Mouse (Mus musculus) midbrain, embryonic 12.5 days (tissue): ENCODE results near the gene Krt77. TPM values are rescaled to one million over a fixed set of nuclear protein-coding genes. Genes with fewer than 3 reads are reported as not detected.

ENCODE experiments used
- ATAC-seq: fragments of 200-750 bp; cut with Nextera tagmentation; 2 replicates; pipeline ENCODE4 v1.8.0; 2017; ENCODE audit warnings: low read depth, moderate TSS enrichment, moderate library complexity; ENCODE audit not compliant: low FRiP score
- H3K27ac ChIP-seq: fragments of 300-500 bp; sonication (generic); replicated peaks from 2 replicates; pipeline ENCODE4 v1.5.1; 2016; ENCODE audit warnings: mild to moderate bottlenecking
- H3K27me3 ChIP-seq: fragments of 300-500 bp; sonication (generic); 2 replicates; pipeline ENCODE4 v1.6.1; 2016; ENCODE audit warnings: mild to moderate bottlenecking
- H3K36me3 ChIP-seq: fragments of 300-500 bp; sonication (generic); 2 replicates; pipeline ENCODE4 v1.6.1; 2016
- H3K4me1 ChIP-seq: fragments of 300-500 bp; sonication (generic); 2 replicates; pipeline ENCODE4 v1.6.1; 2016
- H3K4me2 ChIP-seq: fragments of 300-500 bp; sonication (generic); replicated peaks from 2 replicates; pipeline ENCODE4 v1.6.1; 2016; ENCODE audit warnings: mild to moderate bottlenecking, moderate library complexity
- H3K4me3 ChIP-seq: fragments of 300-500 bp; sonication (generic); 2 replicates; pipeline ENCODE4 v1.5.1; 2016; ENCODE audit warnings: mild to moderate bottlenecking
- H3K9ac ChIP-seq: fragments of 300-500 bp; sonication (generic); replicated peaks from 2 replicates; pipeline ENCODE4 v1.6.1; 2016; ENCODE audit warnings: mild to moderate bottlenecking, moderate library complexity
- H3K9me3 ChIP-seq: fragments of 300-500 bp; sonication (generic); 2 replicates; pipeline ENCODE4 v1.6.1; 2016; ENCODE audit warnings: mild to moderate bottlenecking
- WGBS: fragments of 180-500 bp; shearing (Covaris S2); methylation state at CpG from one replicate; pipeline ENCODE4 v1.1.7; 2016; 5-methylcytosine and 5-hydroxymethylcytosine counted together
- polyA plus RNA-seq: library from polyadenylated mRNA; unstranded; fragments of >200 nt; fragmentation: Nextera tagmentation; extraction: Ambion mirVana; gene quantifications from 2 replicates; pipeline ENCODE4 v1.2.1, GENCODE M21; 2016

Krt77 gene
- polyA plus RNA-seq, 1 experiment from 2014 or later: not detected

DNA sequence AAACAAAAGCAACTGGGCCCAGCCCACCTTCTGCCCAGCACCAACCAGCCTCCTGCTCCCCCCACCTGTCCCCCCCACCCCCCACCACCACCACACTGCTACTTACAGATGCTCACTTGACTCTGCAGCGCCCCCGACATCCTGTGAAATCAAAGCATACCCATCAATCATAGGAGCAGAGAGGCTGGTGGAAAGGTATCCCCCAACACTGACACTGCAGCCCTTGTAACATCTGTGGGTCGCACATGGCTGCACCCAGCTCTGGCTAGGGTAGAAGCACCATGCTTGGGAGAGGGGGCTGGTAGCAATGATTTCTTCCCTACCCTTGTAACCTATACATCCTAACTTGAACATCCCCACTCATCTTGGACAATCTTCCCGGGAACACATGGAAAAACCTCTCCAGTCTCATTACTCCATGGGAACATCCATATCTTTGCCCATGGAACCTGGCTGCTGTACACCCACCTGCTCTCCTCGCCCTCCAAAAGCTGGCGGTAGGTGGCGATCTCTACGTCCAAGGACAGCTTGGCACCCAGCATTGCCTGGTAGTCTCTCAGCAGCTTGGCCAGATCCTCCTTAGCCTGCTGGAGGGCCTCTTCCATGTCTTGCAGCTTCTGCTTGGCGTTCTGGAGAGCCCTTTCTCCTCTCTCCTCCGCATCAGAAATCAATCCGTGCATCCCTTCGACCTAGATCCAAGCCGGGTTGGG, 8.9 kb downstream of the Krt77 start:
- 57% methylated on average over 13 of the region's 13 CpGs for WGBS
- no peak for ATAC-seq
- peaks cover 17% of the 10 kb centered on the region; the same call in 1 of the 2 replicates for H3K4me1 ChIP-seq
- H3K27ac ChIP-seq: no peak overlapping the region
- peak overlapping the region; percentile 47; the same call in 1 of the 2 replicates for H3K4me3 ChIP-seq
- H3K27me3 ChIP-seq: peaks cover 50% of the 10 kb centered on the region
- H3K36me3 ChIP-seq: no peaks in the 10 kb centered on the region
- H3K9me3 ChIP-seq: no peaks in the 10 kb centered on the region
- peak overlapping the region; percentile 75 for H3K4me2 ChIP-seq
- peak overlapping the region; percentile 40; the same call in 1 of the 2 replicates for H3K9ac ChIP-seq

- Histone ChIP-seq H3K9ac (peak overlapping the region; percentile 40), H3K4me2 (peak overlapping the region; percentile 75), H3K27ac (no peak overlapping the region), H3K27me3 (peaks cover 54% of the 10 kb centered on the region), H3K4me3 (peak overlapping the region; percentile 47), H3K9me3 (no peaks in the 10 kb centered on the region), H3K4me1 (peaks cover 17% of the 10 kb centered on the region; the same call in 1 of the 2 replicates), H3K36me3 (no peaks in the 10 kb centered on the region)
- 1% methylated on average over 32 of the region's 33 CpGs for WGBS
- peak; percentile 27; the same call in 1 of the 2 replicates for ATAC-seq
Observed at GRCm38 (mm10) chr15:101859735-101860170, 9.8 kb downstream of the Krt77 start.

DNA sequence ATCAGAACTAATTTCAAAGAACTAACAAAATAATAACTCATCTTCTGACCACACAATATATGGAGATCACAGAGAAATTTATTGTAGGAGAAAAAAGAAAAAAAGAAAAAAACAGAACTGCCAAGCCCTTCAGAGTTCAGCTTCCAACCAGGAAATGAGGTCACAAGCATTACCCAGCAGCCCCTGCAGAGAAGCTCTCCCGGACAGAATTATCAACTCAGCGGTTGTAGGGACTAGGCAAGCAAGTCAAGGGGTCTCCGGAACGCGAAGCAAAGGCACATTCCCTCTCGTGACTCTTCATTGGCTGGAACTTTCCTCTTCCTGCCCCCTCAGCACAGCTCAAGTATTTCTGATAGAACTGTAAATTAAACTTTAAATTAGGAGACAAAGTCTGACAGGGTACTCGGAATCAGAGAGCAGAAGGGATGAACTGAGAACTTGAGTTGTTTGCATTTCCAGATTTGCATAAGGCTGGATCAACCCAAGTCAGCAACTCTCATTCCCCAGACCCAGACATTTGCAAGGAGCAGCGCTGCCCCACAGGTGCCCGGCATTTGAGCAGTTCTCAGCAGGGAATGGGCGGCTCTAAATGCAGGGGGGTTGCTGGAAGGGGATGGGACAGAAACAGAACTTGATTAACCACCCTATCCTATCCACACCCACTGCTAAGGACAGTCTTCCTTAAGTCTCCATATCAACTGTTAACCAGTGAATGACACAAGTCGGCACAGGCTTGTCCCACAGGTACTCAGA, 10.7 kb downstream of the Krt77 start:
- WGBS: 7% methylated on average over 11 of the region's 11 CpGs
- H3K36me3 ChIP-seq: no peaks in the 10 kb centered on the region
- no peak overlapping the region for H3K27ac ChIP-seq
- peaks cover 54% of the 10 kb centered on the region for H3K27me3 ChIP-seq
- peaks cover 23% of the 10 kb centered on the region; the same call in 1 of the 2 replicates for H3K4me1 ChIP-seq
- no peak for ATAC-seq
- H3K4me2 ChIP-seq: peak overlapping the region; percentile 75
- no peak overlapping the region for H3K4me3 ChIP-seq
- no peak overlapping the region for H3K9ac ChIP-seq
- no peaks in the 10 kb centered on the region for H3K9me3 ChIP-seq

GRCm38 (mm10) chr15:101856696-101857095, 12.8 kb downstream of the Krt77 start:
- Histone ChIP-seq H3K36me3 (no peaks in the 10 kb centered on the region), H3K9ac (no peak overlapping the region), H3K27me3 (peaks cover 59% of the 10 kb centered on the region), H3K4me3 (no peak overlapping the region), H3K4me1 (peaks cover 28% of the 10 kb centered on the region; the same call in 1 of the 2 replicates), H3K27ac (no peak overlapping the region), H3K9me3 (no peaks in the 10 kb centered on the region), H3K4me2 (no peak overlapping the region)
- 51% methylated on average over 5 of the region's 5 CpGs for WGBS
- no peak for ATAC-seq

DNA sequence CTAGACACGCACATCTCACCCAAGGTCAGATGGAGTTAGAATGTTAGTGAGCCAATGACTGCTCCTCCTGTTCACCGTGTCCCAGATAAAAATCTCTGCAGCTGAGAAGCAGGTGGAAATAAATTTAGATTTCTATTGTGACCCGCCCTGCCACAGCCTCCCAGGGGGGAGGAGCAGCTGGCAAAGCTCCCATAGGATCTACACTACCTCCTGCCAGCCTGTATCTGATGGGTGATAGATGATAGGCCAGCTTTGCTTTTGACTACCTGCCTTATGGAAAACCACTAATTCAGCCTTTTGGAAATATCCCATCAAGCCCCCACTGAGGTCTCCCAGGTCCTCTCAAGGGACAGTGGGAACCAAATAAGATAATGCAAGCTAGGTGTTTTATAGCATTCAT, 13.8 kb downstream of the Krt77 start:
- Histone ChIP-seq H3K4me1 (peaks cover 28% of the 10 kb centered on the region; the same call in 1 of the 2 replicates), H3K27ac (no peak overlapping the region), H3K9ac (no peak overlapping the region), H3K4me3 (no peak overlapping the region), H3K9me3 (no peaks in the 10 kb centered on the region), H3K27me3 (peaks cover 49% of the 10 kb centered on the region), H3K4me2 (no peak overlapping the region), H3K36me3 (no peaks in the 10 kb centered on the region)
- no peak for ATAC-seq
- WGBS: 80% methylated on average over 3 of the region's 3 CpGs

DNA sequence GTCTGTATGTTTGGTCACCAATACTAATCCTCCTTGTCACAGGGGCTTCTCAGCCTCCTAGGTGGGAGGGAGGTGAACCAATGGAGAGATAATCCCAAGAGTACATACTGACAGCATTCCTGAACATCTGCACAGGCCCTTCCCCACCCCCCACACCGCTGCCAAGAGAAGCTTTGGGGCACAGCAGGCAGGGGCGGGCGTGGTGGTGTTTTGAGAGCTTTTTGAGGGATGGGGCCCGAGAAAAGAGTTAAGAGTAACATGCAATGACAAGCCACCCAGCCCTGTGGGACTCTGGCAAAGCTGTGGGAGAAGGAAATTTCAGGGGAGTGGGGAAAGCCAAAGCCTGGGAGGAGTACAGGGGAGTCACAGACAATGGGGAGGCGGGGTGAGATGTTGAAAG, 15.2 kb downstream of the Krt77 start:
- no peaks in the 10 kb centered on the region for H3K9me3 ChIP-seq
- H3K9ac ChIP-seq: no peak overlapping the region
- WGBS: 8% methylated on average over 5 of the region's 5 CpGs
- peaks cover 40% of the 10 kb centered on the region for H3K27me3 ChIP-seq
- H3K27ac ChIP-seq: no peak overlapping the region
- H3K4me2 ChIP-seq: no peak overlapping the region
- peaks cover 18% of the 10 kb centered on the region; the same call in 1 of the 2 replicates for H3K4me1 ChIP-seq
- no peak overlapping the region for H3K4me3 ChIP-seq
- H3K36me3 ChIP-seq: no peaks in the 10 kb centered on the region
- no peak for ATAC-seq

DNA sequence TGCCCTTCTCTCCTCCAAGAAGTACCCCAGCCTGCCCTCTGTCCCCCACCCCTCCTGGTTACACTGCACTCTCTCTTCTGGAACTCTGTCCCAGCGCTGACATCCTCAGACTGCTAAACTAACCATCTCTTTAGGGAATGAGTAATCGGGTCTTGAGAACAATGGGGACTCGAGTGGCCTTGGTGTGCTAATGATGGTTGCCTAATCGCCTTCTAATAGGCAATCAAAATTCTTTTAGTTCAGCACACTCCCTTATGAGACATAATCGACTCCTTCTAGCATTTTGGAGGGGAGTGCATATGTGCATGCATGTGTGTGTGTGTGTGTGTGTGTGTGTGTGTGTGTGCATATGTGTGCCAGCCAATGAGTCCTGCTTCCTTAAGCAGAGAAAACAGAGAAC, 16.9 kb downstream of the Krt77 start:
- H3K27me3 ChIP-seq: peaks cover 33% of the 10 kb centered on the region; the same call in 1 of the 2 replicates
- H3K9me3 ChIP-seq: no peaks in the 10 kb centered on the region
- H3K36me3 ChIP-seq: no peaks in the 10 kb centered on the region
- H3K4me1 ChIP-seq: peaks cover 11% of the 10 kb centered on the region; the same call in 1 of the 2 replicates
- no peak overlapping the region for H3K9ac ChIP-seq
- 46% methylated on average over 5 of the region's 5 CpGs for WGBS
- H3K27ac ChIP-seq: no peak overlapping the region
- H3K4me3 ChIP-seq: no peak overlapping the region
- H3K4me2 ChIP-seq: no peak overlapping the region
- ATAC-seq: no peak

DNA sequence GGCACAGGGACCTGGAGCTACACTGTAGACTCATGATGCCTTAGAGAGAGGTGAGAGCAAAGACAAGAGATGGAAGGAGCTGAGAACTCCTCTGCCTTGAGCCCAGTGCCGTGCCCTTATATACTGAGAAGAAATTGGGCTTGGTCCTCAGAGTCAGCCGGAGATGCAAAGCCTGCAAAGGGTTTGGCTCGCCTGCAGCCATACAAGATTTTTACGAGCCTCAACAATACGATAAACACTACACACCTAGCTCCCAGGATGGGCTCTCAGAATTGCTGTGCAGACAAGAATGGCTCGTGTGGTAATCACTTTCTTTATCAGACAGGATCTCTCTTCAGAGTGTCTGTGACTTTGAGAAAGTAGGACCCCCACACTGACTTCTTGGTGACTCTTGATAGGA, 18.8 kb downstream of the Krt77 start, which contains the start of gene Krt1:
TSS of gene Krt1 (minus strand) at position 101 of the 400 bp plus-strand sequence.
- H3K4me1 ChIP-seq: peaks cover 15% of the 10 kb centered on the region
- 89% methylated on average over 6 of the region's 6 CpGs for WGBS
- H3K27me3 ChIP-seq: peaks cover 34% of the 10 kb centered on the region; the same call in 1 of the 2 replicates

GRCm38 (mm10) chr15:101845971-101846403, 23.5 kb downstream of the Krt77 start:
- peak; percentile 72 for ATAC-seq
- Histone ChIP-seq H3K9me3 (no peaks in the 10 kb centered on the region), H3K27ac (peak overlapping the region; percentile 65), H3K36me3 (no peaks in the 10 kb centered on the region), H3K4me2 (peak overlapping the region; percentile 72), H3K4me1 (peaks cover 10% of the 10 kb centered on the region; the same call in 1 of the 2 replicates), H3K4me3 (peak overlapping the region; percentile 56), H3K9ac (peak overlapping the region; percentile 75), H3K27me3 (peaks cover 30% of the 10 kb centered on the region)
- WGBS: under 1% methylated on average over 36 of the region's 37 CpGs

More for the DNA sequence above, 18.8 kb downstream of the Krt77 start, which contains the start of gene Krt1:
- no peak within 1 kb of the TSS for H3K9ac ChIP-seq
- H3K9me3 ChIP-seq: no peaks in the 10 kb centered on the region
- H3K27ac ChIP-seq: no peak within 1 kb of the TSS
- no peak for ATAC-seq
- H3K36me3 ChIP-seq: no peaks in the 10 kb centered on the region
- H3K4me2 ChIP-seq: no peak within 1 kb of the TSS
- H3K4me3 ChIP-seq: no peak within 1 kb of the TSS

DNA sequence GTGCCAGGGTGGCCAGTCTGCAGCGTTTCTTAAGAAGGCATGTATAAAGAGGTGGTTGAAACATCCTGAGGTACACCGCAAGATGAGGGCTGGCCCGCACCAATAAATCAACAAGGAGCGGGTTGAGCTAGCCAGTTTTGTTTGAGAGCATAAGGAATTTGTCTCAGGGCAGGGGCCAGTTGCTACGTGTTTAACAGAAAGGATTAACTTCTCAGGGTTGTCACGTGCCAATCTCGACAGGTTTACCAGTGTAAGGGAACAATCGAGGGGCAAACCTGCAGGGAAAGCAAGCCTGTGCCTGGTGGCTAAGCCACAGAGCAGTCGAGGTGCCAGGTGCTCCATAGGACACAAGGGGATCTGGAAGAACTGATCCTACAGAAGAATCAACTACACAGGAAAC, 26.3 kb downstream of the Krt77 start:
- no peak for ATAC-seq
- Histone ChIP-seq H3K27me3 (peaks cover 26% of the 10 kb centered on the region), H3K4me2 (no peak overlapping the region), H3K36me3 (no peaks in the 10 kb centered on the region), H3K4me3 (no peak overlapping the region), H3K4me1 (peaks cover 10% of the 10 kb centered on the region; the same call in 1 of the 2 replicates), H3K9ac (no peak overlapping the region), H3K9me3 (no peaks in the 10 kb centered on the region), H3K27ac (no peak overlapping the region)
- 67% methylated on average over 9 of the region's 9 CpGs for WGBS

- H3K4me3 ChIP-seq: no peak overlapping the region
- H3K4me1 ChIP-seq: no peaks in the 10 kb centered on the region
- ATAC-seq: no peak
- H3K27me3 ChIP-seq: no peaks in the 10 kb centered on the region
- 57% methylated on average over 5 of the region's 5 CpGs for WGBS
- no peak overlapping the region for H3K9ac ChIP-seq
- no peaks in the 10 kb centered on the region for H3K36me3 ChIP-seq
- H3K27ac ChIP-seq: no peak overlapping the region
- H3K9me3 ChIP-seq: no peaks in the 10 kb centered on the region
- no peak overlapping the region for H3K4me2 ChIP-seq
Observed at GRCm38 (mm10) chr15:101834784-101835328, 34.6 kb downstream of the Krt77 start.
